Mouse (Mus musculus) E14TG2a.4 (cell line): ENCODE measurements around the gene Tifa.

Experiments
- CTCF ChIP-seq: conservative IDR thresholded peaks from 2 replicates; pipeline ENCODE4 v1.5.1; 2014; ENCODE audit warnings: low read length
- NANOG ChIP-seq: IDR thresholded peaks from 2 replicates; pipeline ENCODE4 v1.6.1; 2014; ENCODE audit warnings: borderline replicate concordance, low read length, mixed read lengths
- POU5F1 ChIP-seq: IDR thresholded peaks from 2 replicates; pipeline ENCODE4 v1.6.1; 2014; ENCODE audit warnings: low read length, borderline replicate concordance

- TF ChIP-seq CTCF: no peak
- TF ChIP-seq POU5F1: no peak
- TF ChIP-seq NANOG: no peak
These were observed 44.1 kb upstream of the Tifa start for GRCm38 (mm10) chr3:127745504-127745903.
